Mouse (Mus musculus) midbrain, embryonic 16.5 days (tissue): Measurements from ENCODE around the gene Grik4. TPM values are rescaled to one million over a fixed set of nuclear protein-coding genes. Genes with fewer than 3 reads are reported as not detected.
A peak's percentile ranks its signal among the peaks of the same experiment; 100 is the strongest.
"Not testable (repeated sequence)": the region's sequence is repeated elsewhere in the genome, so short reads cannot be mapped to it uniquely, and the experiment has no call there.

ENCODE experiments used
- ATAC-seq: fragments of 200-750 bp; cut with Nextera tagmentation; 2 replicates; pipeline ENCODE4 v1.8.0; 2017; ENCODE audit warnings: moderate TSS enrichment
- H3K27ac ChIP-seq: fragments of 300-500 bp; sonication (generic); 2 replicates; pipeline ENCODE4 v1.5.1; 2014; ENCODE audit warnings: mild to moderate bottlenecking, low read length, mixed read lengths
- H3K27me3 ChIP-seq: fragments of 300-500 bp; sonication (generic); 2 replicates; pipeline ENCODE4 v1.6.1; 2014; ENCODE audit warnings: low read depth, low read length, mixed read lengths; ENCODE audit not compliant: control insufficient read depth, insufficient read depth
- H3K36me3 ChIP-seq: fragments of 300-500 bp; sonication (generic); 2 replicates; pipeline ENCODE4 v1.6.1; 2014; ENCODE audit warnings: mild to moderate bottlenecking, low read length, moderate library complexity, mixed read lengths; ENCODE audit not compliant: control insufficient read depth, insufficient read depth
- H3K4me1 ChIP-seq: fragments of 300-500 bp; sonication (generic); 2 replicates; pipeline ENCODE4 v1.6.1; 2014; ENCODE audit warnings: mild to moderate bottlenecking, low read length, mixed read lengths; ENCODE audit not compliant: control insufficient read depth, insufficient read depth
- H3K4me2 ChIP-seq: fragments of 300-500 bp; sonication (generic); 2 replicates; pipeline ENCODE4 v1.6.1; 2014; ENCODE audit warnings: mild to moderate bottlenecking, low read length, mixed read lengths
- H3K4me3 ChIP-seq: fragments of 300-500 bp; sonication (generic); 2 replicates; pipeline ENCODE4 v1.5.1; 2014; ENCODE audit warnings: low read depth, mild to moderate bottlenecking, low read length, moderate library complexity, mixed read lengths
- H3K9ac ChIP-seq: fragments of 300-500 bp; sonication (generic); 2 replicates; pipeline ENCODE4 v1.6.1; 2014; ENCODE audit warnings: low read depth, low read length, mixed read lengths
- H3K9me3 ChIP-seq: fragments of 300-500 bp; sonication (generic); replicated peaks from 2 replicates; pipeline ENCODE4 v1.6.1; 2014; ENCODE audit warnings: mild to moderate bottlenecking, low read length, mixed read lengths; ENCODE audit not compliant: control insufficient read depth, poor library complexity, severe bottlenecking
- WGBS: fragments of 180-500 bp; shearing (Covaris S2); extraction: QIAGEN DNeasy Blood & Tissue Kit; methylation state at CpG from one replicate; pipeline ENCODE4 v1.1.7; 2014; 5-methylcytosine and 5-hydroxymethylcytosine counted together
- polyA plus RNA-seq: library from polyadenylated mRNA; unstranded; fragments of >200 nt; fragmentation: Nextera tagmentation; extraction: Ambion mirVana; gene quantifications from 2 replicates; pipeline ENCODE4 v1.2.1, GENCODE M21; 2015

The Grik4 gene
- polyA plus RNA-seq = 11.7 and 12.3 TPM in 2 replicates

GRCm38 (mm10) chr9:42943781-42944535 is at the start of gene Grik4:
TSS of gene Grik4 (minus strand) at chr9:42944493.
- Histone ChIP-seq H3K9ac (peak within 1 kb of the TSS; percentile 84), H3K4me1 (peaks cover 17% of the 10 kb centered on the region), H3K27ac (peak within 1 kb of the TSS; percentile 75), H3K4me2 (peak within 1 kb of the TSS; percentile 90), H3K27me3 (no peaks in the 10 kb centered on the region), H3K9me3 (no peaks in the 10 kb centered on the region), H3K4me3 (peak within 1 kb of the TSS; percentile 68), H3K36me3 (no peaks in the 10 kb centered on the region)
- WGBS = under 1% methylated on average over 49 of the region's 68 CpGs
- peak; percentile 88 for ATAC-seq

GRCm38 (mm10) chr9:42993659-42994058 is 49.4 kb upstream of the Grik4 start:
- no peaks in the 10 kb centered on the region for H3K9me3 ChIP-seq
- H3K36me3 ChIP-seq = peaks cover 52% of the 10 kb centered on the region
- no peak overlapping the region for H3K27ac ChIP-seq
- 93% methylated on average over 4 of the region's 4 CpGs for WGBS
- H3K4me3 ChIP-seq = no peak overlapping the region
- ATAC-seq = no peak
- H3K4me1 ChIP-seq = no peaks in the 10 kb centered on the region
- no peaks in the 10 kb centered on the region for H3K27me3 ChIP-seq
- H3K9ac ChIP-seq = no peak overlapping the region
- H3K4me2 ChIP-seq = no peak overlapping the region

- 92% methylated on average over 4 of the region's 4 CpGs for WGBS
- peaks cover 46% of the 10 kb centered on the region for H3K36me3 ChIP-seq
- no peak overlapping the region for H3K9ac ChIP-seq
Observed at GRCm38 (mm10) chr9:42987988-42988387, 43.7 kb upstream of the Grik4 start.

GRCm38 (mm10) chr9:42968894-42969521 is 24.7 kb upstream of the Grik4 start:
- H3K27me3 ChIP-seq = no peaks in the 10 kb centered on the region
- H3K9ac ChIP-seq = no peak overlapping the region
- no peak for ATAC-seq
- H3K4me1 ChIP-seq = no peaks in the 10 kb centered on the region
- no peaks in the 10 kb centered on the region for H3K9me3 ChIP-seq
- H3K4me3 ChIP-seq = no peak overlapping the region
- WGBS = 72% methylated on average over 11 of the region's 11 CpGs
- no peak overlapping the region for H3K4me2 ChIP-seq
- H3K36me3 ChIP-seq = peaks cover 47% of the 10 kb centered on the region
- no peak overlapping the region for H3K27ac ChIP-seq

More at GRCm38 (mm10) chr9:42987988-42988387, 43.7 kb upstream of the Grik4 start:
- no peak for ATAC-seq
- H3K4me3 ChIP-seq = no peak overlapping the region
- H3K4me1 ChIP-seq = no peaks in the 10 kb centered on the region
- H3K9me3 ChIP-seq = no peaks in the 10 kb centered on the region
- no peak overlapping the region for H3K27ac ChIP-seq
- no peak overlapping the region for H3K4me2 ChIP-seq
- H3K27me3 ChIP-seq = no peaks in the 10 kb centered on the region

- Histone ChIP-seq H3K27me3 (no peaks in the 10 kb centered on the region), H3K36me3 (peaks cover 40% of the 10 kb centered on the region), H3K4me1 (no peaks in the 10 kb centered on the region), H3K9me3 (no peaks in the 10 kb centered on the region), H3K9ac (no peak overlapping the region), H3K27ac (no peak overlapping the region), H3K4me2 (no peak overlapping the region), H3K4me3 (no peak overlapping the region)
- whole genome bisulfite sequencing = 87% methylated on average over 9 of the region's 9 CpGs
- no peak for ATAC-seq
Observed at GRCm38 (mm10) chr9:42967731-42968130, 23.4 kb upstream of the Grik4 start.

- not testable (repeated sequence) for H3K27me3 ChIP-seq, ATAC-seq, H3K9ac ChIP-seq, H3K4me1 ChIP-seq, H3K4me3 ChIP-seq, H3K9me3 ChIP-seq, H3K4me2 ChIP-seq, H3K27ac ChIP-seq
- 78% methylated on average over 3 of the region's 3 CpGs for WGBS
- H3K36me3 ChIP-seq = peaks cover 20% of the 10 kb centered on the region
Observed at GRCm38 (mm10) chr9:42964809-42965208, 20.5 kb upstream of the Grik4 start.

- Histone ChIP-seq H3K9ac (no peak overlapping the region), H3K4me1 (no peaks in the 10 kb centered on the region), H3K9me3 (no peaks in the 10 kb centered on the region), H3K27ac (no peak overlapping the region), H3K36me3 (peaks cover 15% of the 10 kb centered on the region), H3K27me3 (no peaks in the 10 kb centered on the region), H3K4me2 (no peak overlapping the region), H3K4me3 (no peak overlapping the region)
- no peak for ATAC-seq
- 82% methylated on average over 12 of the region's 12 CpGs for WGBS
Observed at GRCm38 (mm10) chr9:42964366-42964765, 20.1 kb upstream of the Grik4 start.

GRCm38 (mm10) chr9:42962506-42962905 is 18.2 kb upstream of the Grik4 start:
- H3K27me3 ChIP-seq = no peaks in the 10 kb centered on the region
- 82% methylated on average over 6 of the region's 6 CpGs for WGBS
- peak; percentile 40; the same call in 1 of the 2 replicates for ATAC-seq
- no peak overlapping the region for H3K4me2 ChIP-seq
- no peaks in the 10 kb centered on the region for H3K4me1 ChIP-seq
- H3K9me3 ChIP-seq = no peaks in the 10 kb centered on the region
- H3K27ac ChIP-seq = no peak overlapping the region
- no peak overlapping the region for H3K9ac ChIP-seq
- H3K4me3 ChIP-seq = no peak overlapping the region
- H3K36me3 ChIP-seq = peaks cover 2% of the 10 kb centered on the region

GRCm38 (mm10) chr9:42958401-42958800 is 14.1 kb upstream of the Grik4 start:
- Histone ChIP-seq H3K27me3 (no peaks in the 10 kb centered on the region), H3K9ac (no peak overlapping the region), H3K4me2 (no peak overlapping the region), H3K36me3 (no peaks in the 10 kb centered on the region; the same call in 1 of the 2 replicates), H3K27ac (no peak overlapping the region), H3K9me3 (no peaks in the 10 kb centered on the region), H3K4me3 (no peak overlapping the region), H3K4me1 (no peaks in the 10 kb centered on the region)
- 39% methylated on average over 7 of the region's 7 CpGs for WGBS
- no peak for ATAC-seq
